Mouse (Mus musculus) ES-Bruce4 (cell line): ENCODE data around the gene Galnt3.

ENCODE experiments used
- CTCF ChIP-seq: IDR thresholded peaks from one replicate; pipeline ENCODE4 v1.8.1; 2011; ENCODE audit warnings: low read depth, low read length
- EP300 ChIP-seq: IDR thresholded peaks from 2 replicates; pipeline ENCODE4 v1.6.1; 2011; ENCODE audit warnings: low read depth, low read length; ENCODE audit not compliant: insufficient read depth
- POLR2A ChIP-seq: IDR thresholded peaks from one replicate; pipeline ENCODE4 v1.8.1; 2011; ENCODE audit warnings: low read length; ENCODE audit not compliant: insufficient read depth

DNA sequence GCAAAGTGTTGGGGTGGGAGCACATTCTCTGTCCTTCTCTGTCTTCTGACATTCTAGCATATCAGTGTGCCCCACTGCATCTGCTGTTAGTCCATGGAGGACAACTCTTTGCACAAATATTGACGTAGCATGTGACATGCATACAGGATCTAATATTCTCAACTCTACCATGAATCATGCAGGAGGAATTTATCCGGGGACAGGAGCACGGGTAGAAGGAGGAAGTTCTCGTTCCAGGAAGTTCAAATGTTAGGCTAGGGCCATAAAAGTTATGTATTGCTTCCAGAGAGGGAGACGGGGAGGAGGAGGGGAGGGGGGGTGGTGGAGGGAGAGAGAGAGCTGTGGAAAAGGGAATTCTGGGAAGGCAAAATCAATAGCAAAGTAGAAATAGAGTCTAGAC, 20.0 kb upstream of the Galnt3 start:
- TF ChIP-seq EP300: no peak
- no peak for TF ChIP-seq POLR2A
- no peak for TF ChIP-seq CTCF
